Mouse (Mus musculus) right cerebral cortex, postnatal 36 days (tissue): ENCODE measurements around the gene Lonrf2.

Experiments used
- DNase-seq, 2 experiments: peaks; one replicate each; pipeline ENCODE4 v3.0.0; 2022; ENCODE audit warnings: low spot score in 2 of 2, mixed read lengths in 1 of 2

Gene Lonrf2

DNA sequence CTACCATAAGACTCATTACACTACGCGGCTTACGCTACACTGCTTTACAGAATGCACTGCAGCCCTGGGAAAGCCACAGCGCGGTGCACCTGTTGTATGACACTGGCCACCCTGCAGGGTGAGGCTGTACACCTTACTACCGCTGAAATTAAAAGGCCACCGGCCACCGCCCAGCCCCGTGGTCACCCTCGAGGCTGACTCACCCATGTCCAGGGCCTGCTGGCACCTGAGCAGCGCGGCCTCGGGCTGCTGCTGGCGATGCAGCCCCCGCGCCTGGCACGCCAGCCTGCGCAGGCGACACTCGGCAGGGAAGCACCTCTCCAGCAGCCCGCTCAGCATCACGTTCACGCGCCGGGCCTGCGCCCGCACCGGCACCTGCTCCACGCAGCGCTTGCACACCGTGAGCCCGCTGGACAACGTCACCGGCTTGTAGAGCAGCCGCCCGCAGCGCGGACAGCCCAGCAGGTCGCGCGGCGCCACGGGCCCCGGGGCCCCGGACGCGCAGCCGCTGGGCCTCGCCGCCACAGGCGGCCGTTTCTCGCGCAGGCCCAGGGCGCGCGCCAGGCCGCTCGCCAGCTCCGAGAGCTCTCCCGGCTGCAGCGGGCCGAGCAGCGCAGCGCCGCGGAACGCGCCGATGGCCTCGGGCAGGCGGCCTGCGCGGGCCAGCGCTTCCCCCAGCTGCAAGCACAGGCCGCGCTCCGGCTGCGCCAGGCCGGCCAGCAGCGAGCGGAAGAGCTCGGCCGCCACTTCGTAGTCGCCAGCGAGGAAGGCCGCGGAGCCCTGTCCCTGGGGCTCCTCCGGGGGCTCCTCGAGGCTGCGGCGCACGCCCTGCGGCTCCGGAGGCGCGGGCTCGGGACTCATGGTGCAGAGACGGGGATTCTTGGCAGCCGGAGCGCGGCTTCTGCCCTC is 689 bp downstream of the Lonrf2 start:
- peak; percentile 61 to 62 for DNase-seq

DNA sequence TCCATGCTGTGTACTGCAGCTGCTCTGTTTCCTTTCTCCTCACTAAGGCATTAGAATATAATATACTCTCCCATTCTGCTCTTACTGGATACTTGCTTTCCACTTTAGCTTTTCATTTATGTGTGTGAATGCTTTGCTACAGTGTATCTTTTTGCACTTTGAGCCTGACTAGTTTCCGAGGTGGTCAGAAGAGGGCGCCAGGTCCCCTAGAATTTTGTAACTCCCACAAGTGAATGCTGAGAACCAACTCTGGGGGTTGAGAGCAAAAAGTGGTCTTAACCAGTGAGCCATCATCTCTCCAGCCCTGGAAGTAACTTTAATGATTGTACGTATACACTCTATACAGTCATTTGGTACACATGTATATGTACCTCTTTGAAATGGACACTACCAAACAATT is 1.6 kb downstream of the Lonrf2 start:
- no peak for DNase-seq

DNA sequence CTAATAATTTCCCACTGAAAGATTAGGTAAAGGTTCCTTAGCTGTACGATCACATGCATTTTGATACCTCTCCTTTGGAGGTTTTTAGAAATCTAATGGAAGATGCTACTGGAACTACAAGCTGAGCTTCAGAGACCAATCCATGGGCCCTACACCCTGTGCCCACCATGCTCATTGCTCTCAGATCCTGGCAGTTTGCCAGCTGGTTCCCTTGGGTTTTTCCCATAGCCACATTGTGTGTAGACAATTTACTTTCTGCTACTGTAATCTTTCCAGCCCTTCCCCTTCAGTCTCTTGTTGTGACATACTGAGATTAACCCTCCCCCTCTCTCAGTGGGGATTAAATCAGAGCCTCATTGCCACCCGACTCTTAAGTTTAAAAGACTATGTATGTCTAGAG is 11.6 kb downstream of the Lonrf2 start:
- no peak for DNase-seq

DNA sequence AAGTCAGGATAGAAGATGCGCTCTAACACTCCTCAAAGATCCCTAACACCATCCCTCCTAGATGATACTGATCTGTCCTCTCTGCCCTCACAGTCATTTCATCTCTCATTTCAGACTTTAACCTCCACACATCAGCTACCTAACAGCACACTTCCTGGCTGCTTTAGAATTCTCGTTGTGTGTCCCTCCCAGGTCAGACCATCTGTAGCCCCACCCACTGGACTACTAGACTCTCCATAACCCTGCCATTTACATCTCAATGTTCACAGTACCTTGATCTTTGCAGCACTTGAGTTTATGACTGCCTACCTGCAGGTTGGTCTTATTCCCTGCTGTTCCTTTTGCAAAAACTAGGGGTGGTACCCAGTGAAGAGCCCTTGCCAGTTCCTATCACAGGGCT is 12.7 kb downstream of the Lonrf2 start:
- DNase-seq, result no peak

DNA sequence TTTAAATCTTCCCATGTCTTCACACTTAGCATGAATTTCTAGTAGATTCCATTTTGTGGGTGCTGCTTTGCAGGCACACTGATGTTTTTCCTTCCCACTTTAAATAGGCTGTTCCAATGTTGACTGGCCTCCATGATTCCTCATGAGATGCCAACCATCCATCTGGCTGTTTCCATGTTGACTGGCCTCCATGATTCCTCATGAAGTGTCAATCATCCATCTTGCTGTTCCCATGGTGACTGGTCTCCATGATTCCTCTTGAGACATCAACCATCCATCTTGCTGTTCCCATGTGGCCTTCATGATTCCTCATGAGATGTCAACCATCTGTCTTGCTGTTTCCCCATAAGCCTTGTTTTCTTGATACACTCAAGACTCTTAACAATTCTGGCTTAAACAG is 16.8 kb downstream of the Lonrf2 start:
- no peak for DNase-seq

DNA sequence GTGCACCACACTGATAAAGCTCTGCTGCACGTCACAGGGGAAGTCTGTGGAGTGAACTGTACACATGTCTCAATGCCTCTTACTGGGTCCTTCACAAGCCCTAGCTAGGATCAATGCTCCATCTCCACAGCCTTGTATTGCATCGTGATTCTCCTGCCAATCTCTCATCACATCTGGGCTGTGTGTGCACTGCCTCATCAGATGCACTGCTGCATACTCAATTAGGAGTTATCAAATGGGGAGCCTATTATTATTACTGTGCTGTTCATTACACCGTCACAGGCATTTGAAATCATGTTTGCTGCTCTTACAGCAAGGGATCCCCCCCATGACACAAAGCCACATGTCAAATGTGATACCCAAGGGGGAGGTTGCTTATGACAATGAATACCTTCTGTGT is 18.8 kb downstream of the Lonrf2 start:
- DNase-seq, result no peak

DNA sequence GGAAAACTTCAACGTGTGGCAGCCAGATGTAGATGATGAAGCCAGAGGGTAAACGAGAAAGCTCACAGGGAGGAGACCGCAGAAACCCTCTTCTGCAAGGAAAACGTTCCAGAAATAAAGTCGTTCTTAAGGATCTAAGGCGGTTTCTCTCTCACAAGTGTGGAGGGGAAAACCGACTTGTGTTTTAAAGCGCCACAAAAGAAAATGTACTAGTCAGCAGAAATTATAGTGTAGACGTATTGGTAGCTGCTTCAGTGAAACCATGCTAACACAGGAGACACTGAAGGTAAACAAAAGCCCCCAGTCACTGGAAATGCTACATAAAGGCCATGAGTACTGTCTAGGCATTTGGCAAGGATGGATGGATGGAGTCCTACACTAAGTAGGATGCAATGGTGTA is 19.2 kb downstream of the Lonrf2 start:
- no peak for DNase-seq

DNA sequence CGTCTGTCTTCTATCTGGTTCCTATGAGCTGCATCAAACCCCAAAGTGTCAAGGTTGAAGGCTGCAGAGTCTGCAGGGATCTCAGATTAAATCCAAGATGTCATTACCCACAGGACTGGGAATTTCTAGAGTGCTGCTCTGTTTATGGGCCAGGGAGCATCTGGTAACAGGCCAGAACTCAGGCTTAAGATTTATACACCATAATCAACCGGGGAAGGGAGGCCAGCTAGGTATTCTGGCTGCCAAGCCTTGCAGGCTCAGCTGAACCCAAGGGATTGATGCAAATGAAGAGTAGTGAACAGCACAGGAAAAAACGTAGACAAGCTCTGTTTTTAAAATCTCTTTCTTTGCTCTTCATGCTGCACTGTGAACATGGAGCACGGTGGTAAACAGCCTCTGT is 20.2 kb downstream of the Lonrf2 start:
- DNase-seq, result no peak

DNA sequence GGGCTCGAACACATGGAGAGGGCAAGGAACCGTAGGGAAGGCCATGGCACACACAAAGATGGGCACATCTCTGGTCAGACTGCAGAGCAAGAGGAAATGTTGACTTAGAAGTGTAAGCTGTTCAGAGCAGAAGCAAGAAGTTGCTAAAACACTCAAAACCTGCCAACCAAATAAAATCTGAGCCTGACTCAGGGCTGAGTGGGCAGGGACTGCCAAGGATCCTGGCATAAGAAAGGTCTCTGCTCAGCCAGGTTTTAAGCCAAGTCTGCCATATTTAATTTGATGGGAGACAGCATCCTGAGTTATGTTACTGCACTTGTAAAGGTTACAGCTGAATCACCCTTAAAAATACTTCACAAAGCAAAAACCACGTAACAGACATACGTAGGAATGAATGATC is 29.4 kb downstream of the Lonrf2 start:
- no peak for DNase-seq

DNA sequence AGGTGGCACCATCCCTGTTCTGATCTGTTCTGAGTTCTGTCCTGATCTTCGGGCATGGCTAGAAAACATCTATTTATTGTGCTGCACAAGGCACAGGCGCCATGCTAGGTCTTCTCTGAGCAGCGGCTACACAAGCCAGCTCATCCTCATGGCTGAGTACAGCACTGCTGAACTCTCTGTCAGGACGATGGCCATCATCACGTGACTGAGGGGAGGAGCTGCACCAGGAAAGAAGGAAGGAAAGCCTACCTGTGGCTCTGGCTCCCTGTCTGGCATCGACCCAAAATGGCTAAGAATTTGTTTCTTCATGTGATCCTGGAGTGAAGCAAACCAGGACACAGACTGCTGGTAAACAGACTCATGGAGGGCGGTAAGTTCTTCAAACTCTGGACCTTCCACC is 36.1 kb downstream of the Lonrf2 start:
- DNase-seq, result no peak

DNA sequence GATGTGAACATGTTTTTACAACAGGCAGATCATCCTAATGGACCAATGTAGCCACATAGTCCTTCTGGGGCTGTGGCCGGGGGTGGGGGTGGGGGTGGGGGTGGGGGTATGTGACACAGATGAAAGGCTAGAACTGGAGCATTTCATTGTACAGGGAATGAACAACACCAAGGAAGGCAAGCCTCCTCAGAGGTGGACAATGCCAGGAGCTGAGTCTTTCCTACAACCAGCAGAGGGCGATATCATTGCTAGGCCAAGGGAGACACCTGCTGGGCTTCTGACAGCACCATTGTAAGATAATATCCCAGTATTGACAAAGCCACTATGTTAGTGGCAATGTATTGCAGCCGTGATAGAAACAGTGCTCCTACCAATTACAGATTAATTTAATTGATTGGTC is 37.2 kb downstream of the Lonrf2 start:
- no peak for DNase-seq

DNA sequence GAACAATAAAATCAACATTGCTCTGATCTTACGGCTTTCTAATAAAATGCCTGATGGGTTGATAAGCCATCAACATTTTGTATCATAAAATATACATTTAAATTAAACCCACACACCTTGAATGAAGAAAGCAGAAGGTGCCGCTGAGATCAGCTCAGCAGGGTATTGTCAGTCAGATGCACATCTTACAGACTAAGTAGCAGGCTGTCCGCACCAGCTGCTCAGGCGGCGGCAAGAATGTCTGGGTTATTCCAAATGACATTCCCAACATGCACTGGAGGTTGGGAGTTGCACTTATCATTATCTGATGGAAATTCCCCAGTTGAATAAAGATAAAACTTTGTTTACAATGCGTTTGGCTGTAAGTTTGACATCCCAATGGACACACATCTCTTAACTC is 39.6 kb downstream of the Lonrf2 start:
- DNase-seq, result no peak

DNA sequence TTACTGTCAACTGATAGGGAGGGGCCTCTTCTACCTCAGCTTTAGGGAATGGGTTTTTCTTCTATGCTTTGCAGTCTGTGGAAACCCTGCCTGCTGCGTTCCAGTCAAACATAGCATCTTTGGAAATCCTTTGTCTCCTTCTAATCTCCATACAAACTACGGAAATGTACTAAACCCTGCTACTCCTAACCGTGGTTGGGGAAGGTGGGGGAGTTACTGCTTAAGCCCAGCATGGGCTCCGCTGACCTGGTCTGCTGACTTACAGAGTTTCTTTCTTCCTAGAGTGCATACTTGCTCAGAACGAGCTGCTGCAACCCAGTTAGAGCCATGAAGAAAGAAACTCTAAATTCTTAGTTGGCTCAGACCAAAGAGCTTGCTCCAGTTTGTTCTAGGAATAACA is 41.0 kb downstream of the Lonrf2 start:
- no peak for DNase-seq

DNA sequence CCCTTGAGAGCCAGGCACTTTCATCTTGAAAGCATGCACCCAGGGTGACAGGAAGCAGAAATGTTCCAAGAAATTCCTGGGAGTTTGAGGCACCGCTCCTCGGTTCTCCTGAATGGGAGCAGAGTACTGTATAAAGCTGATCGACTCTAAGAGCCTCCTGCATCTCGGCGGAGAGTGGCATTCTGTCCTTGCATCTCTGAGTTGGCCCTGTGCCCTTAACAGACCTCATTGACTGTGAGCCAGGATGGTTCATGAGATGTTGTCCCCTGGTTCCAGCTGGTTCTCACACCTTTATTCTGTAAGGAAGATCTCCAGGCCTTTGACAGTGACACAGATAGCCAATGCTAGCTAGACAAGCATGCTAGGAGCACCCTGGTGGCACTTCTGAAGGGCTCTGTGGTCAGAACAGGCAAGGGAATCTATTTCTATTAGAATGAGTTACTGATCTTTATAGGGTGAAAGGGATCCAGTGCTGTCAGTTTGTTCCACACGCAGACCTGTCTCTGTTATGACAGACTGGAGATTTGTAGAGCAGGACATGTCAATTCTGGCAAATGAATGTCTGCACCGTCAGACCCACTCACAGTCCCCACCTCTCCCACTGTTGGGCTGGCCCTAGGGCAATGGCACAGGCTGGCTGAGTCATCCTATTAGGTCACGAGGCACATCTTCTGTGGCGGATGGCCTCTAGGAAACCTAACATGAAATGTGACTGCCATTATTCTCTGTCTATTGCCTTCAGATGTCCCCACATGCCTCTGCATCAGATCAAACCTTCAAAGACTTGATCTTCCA is 45.3 kb downstream of the Lonrf2 start:
- DNase-seq, result no peak

DNA sequence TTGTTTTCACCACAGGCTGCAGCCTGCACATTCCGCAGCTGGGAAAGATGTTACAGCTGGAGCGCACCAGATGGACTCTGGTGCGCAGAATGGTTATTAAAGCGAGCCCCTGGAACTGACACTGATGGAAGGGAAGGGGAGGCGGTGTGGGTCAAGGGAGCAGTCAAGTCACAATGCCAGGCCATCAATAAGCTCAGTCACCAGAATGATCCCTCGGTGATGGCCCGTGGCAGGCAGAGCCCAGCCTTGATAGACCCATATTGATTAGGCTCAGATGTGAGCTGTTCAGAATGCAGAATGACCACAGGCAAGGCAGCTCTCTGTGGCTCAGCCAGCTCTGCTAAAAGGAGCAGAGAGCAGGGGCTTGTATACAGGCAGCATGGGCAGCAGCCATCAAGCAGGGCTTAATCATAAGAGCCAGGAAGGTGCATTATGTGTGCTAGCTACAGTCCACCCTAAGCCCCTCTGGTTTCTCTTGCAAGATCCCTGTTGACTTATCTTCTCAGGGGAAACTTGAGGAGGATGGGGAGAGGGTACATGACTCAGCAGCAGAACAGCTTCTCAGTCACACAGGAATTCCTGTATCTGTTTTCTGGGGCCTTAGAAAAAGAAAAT is 46.4 kb downstream of the Lonrf2 start:
- no peak for DNase-seq

DNA sequence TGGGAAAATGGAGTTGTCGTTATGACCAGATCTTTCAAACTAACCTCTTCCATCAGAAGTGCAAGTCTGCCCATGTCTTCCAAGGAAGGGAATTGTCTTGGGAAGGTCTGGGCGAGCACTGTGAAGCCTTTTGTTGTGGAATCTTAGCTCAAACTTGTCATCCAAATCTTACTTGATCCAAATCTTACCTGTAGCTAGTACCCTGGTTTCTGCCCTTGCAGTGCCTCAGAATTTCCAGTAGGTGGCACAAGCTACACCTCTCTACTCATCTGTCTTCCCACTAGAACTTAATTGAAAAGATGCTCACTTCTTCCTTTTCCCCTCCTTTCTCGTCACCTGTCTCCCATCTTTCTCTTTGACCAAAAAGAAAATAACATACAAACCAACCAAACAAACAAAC is 47.6 kb downstream of the Lonrf2 start:
- DNase-seq, result no peak

DNA sequence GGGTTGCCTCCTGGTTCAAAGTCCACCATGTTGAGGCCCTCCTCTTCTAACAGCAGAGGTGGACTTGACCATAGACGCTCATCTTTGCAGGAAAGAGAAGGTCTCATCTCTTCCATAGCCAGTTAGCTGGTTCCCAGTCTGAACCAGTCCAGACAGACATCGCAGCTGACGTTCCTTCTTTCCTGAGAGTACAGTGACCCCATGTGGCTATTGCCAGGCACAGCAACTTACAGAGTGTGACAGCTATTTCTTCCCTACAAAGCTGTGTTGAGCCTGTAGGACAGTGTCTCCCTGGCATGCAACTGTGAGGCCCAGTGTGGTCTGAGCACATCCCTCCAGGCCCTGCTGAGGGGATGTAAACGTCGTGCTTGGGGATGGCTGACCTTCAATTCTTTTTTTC is 49.1 kb downstream of the Lonrf2 start:
- no peak for DNase-seq

DNA sequence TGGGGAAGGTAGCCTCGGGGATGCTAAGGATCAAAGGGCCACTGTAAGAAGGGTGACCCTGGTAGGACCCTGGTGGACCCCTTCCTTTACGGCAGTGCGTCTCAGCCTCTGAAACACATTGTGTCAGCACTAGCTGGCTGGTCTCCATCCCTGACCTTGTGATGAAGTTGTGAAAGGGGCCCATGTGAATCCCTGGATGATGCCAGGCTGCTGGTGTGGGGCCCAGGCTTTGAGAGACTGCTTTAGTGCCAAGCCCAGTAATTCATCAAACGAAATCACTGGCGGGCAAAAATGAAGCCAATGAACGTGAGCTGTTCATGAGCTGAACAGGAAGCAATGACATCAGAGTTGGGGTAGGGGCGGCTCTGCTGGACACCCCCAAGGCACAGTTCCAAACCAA is 50.2 kb downstream of the Lonrf2 start:
- DNase-seq, result no peak

DNA sequence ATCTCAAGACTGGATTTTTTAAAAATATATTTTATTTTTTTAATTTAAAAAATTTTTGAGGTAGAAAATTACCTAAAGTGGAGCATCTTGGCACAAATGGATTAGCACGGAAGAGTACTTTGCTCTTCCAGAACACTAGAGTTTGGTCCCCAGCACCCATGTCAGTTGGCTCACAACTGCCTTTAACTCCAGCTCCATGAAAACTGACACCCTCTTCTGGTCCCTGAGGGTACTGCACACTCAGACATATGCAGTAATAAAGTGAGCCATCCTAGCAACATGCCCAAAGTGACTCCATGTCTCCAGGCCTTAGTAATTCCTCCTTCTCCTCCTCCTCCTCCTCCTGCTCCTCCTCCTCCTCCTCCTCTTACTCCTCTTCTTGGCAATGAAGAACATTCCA is 58.2 kb downstream of the Lonrf2 start:
- DNase-seq, result no peak

DNA sequence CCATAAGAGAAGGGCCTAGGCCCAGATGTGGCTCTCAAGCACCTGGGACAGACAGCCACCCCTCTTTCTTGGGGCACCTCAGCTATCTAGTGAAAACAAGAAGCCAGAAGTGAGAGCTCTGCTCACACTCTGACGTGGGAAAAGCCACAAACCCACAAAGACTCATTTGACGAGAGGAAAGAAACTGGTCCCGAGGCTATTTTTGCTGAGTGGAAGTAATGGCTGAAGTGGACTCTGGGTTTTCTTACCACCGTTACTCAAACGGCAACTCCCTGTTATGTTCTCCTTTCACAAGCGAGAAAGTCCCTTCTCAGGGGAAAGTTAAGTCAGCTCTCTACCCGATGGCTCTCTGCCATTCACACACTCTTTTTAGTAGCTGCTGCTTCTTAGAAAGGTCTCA is 59.0 kb downstream of the Lonrf2 start:
- no peak for DNase-seq

DNA sequence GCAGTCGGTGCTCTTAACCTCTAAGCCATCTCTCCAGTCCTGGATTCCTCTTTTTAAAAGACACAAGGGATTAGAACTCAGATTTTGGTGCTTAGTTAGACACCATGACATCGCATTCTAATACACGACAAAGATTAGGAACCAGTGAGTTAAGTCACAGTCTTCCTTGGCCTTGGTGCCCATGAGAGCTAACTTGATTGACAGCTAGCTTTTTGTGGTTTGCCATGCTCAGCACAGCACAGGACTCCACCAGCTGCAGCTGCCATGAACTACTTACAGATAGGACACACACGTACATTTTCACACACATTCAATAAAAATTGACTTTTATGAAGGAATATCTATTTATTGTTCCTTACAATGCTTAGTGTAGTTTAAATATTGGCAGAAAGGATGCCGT is 60.8 kb downstream of the Lonrf2 start:
- no peak for DNase-seq

DNA sequence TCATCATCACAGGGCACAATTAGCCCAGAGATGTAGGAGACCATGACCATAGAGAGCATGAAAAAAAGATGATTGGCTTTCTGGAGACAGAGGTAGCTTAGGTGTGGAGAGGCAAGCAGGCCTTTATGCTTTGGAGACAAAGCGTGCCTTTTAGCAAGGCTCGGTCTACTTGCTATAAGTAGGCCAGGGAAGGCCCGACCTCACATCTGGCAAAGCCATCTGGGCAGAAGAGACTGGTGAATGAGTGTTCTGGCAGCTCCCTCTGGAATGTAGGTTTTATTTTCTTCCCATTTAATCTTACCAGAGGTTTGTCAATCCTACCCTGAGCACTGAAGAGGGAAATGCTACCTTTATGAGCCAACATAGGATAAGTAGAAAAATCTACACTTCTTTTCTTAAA is 65.8 kb downstream of the Lonrf2 start:
- no peak for DNase-seq

DNA sequence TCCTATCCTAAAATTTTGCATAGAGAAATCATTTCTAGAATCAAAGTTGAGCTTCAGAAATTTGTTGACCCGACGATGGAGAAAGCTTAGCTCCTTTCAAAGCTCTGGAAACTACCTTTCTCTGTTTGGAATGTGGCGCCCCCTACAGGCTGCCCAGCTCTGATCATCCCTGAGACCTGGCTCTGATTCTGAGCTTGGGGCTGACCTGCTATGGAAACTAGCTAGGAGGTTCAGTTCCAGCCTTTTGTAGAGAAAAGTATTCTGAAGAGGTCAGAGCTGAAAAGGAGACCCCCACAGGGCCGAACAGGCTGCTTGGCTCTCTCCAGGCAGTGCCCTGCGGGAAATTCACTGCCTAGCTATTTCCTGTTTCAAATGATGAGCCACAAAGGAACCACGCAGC is 66.6 kb downstream of the Lonrf2 start:
- peak in 1 of 2 experiments; percentile 42 for DNase-seq
